Mouse (Mus musculus) hindbrain, postnatal 0 days (tissue): ENCODE data around the gene Lrrc58. TPM values are rescaled to one million over a fixed set of nuclear protein-coding genes. Genes with fewer than 3 reads are reported as not detected.

Experiments used
- ATAC-seq: fragments of 200-750 bp; cut with Nextera tagmentation; 2 replicates; pipeline ENCODE4 v1.8.0; 2017; ENCODE audit warnings: mild to moderate bottlenecking, moderate TSS enrichment, moderate library complexity
- DNase-seq: peaks from one replicate; pipeline ENCODE4 v3.0.0-alpha.2; 2015; ENCODE audit warnings: low spot score
- H3K27ac ChIP-seq: fragments of 300-500 bp; sonication (generic); 2 replicates; pipeline ENCODE4 v1.5.1; 2014; ENCODE audit warnings: mild to moderate bottlenecking
- H3K27me3 ChIP-seq: fragments of 300-500 bp; sonication (generic); 2 replicates; pipeline ENCODE4 v1.6.1; 2014; ENCODE audit warnings: low read length, mixed read lengths; ENCODE audit not compliant: insufficient read depth
- H3K36me3 ChIP-seq: fragments of 300-500 bp; sonication (generic); 2 replicates; pipeline ENCODE4 v1.6.1; 2014; ENCODE audit warnings: low read length, mixed read lengths; ENCODE audit not compliant: insufficient read depth
- H3K4me1 ChIP-seq: fragments of 300-500 bp; sonication (generic); 2 replicates; pipeline ENCODE4 v1.6.1; 2014; ENCODE audit warnings: antibody characterized with exemption, low read length, mixed read lengths; ENCODE audit not compliant: insufficient read depth
- H3K4me2 ChIP-seq: fragments of 300-500 bp; sonication (generic); 2 replicates; pipeline ENCODE4 v1.6.1; 2014; ENCODE audit warnings: low read depth, mild to moderate bottlenecking, low read length, moderate library complexity, mixed read lengths
- H3K4me3 ChIP-seq: fragments of 300-500 bp; sonication (generic); 2 replicates; pipeline ENCODE4 v1.5.1; 2014; ENCODE audit warnings: low read length
- H3K9ac ChIP-seq: fragments of 300-500 bp; sonication (generic); replicated peaks from 2 replicates; pipeline ENCODE4 v1.6.1; 2014; ENCODE audit warnings: mild to moderate bottlenecking, low read length, moderate library complexity, mixed read lengths
- H3K9me3 ChIP-seq: fragments of 300-500 bp; sonication (generic); 2 replicates; pipeline ENCODE4 v1.6.1; 2016; ENCODE audit warnings: low read length, mixed read lengths
- CTCF ChIP-seq: IDR thresholded peaks from 2 replicates; pipeline ENCODE4 v1.5.1; 2016; ENCODE audit warnings: antibody characterized with exemption, control low read depth, low read depth
- WGBS: fragments of 180-500 bp; shearing (Covaris S2); extraction: QIAGEN DNeasy Blood & Tissue Kit; methylation state at CpG from one replicate; pipeline ENCODE4 v1.1.7; 2014; 5-methylcytosine and 5-hydroxymethylcytosine counted together
- polyA plus RNA-seq: library from polyadenylated mRNA; unstranded; fragments of >200 nt; fragmentation: Nextera tagmentation; extraction: Ambion mirVana; gene quantifications from 2 replicates; pipeline ENCODE4 v1.2.1, GENCODE M21; 2015
- total RNA-seq: library from RNA; depleted of rRNA; stranded (reverse); fragments of >200 nt; gene quantifications from 2 replicates; pipeline ENCODE4 v1.2.3, GENCODE M21; 2014; rRNA removed

Gene Lrrc58
- total and polyA plus RNA-seq, 2 experiments from 2014 or later, result 48.2 to 91.1 TPM

- ATAC-seq (no peak), DNase-seq (no peak)
- no peaks in the 10 kb centered on the region for H3K36me3 ChIP-seq
- H3K27me3 ChIP-seq, result no peaks in the 10 kb centered on the region
- H3K9ac ChIP-seq, result no peak overlapping the region
- no peaks in the 10 kb centered on the region for H3K9me3 ChIP-seq
- no peak overlapping the region for H3K4me2 ChIP-seq
- H3K27ac ChIP-seq, result no peak overlapping the region
- no peaks in the 10 kb centered on the region for H3K4me1 ChIP-seq
- 64% methylated on average over 8 of the region's 8 CpGs for WGBS
- TF ChIP-seq CTCF, result no peak
- no peak overlapping the region for H3K4me3 ChIP-seq
Observed at GRCm38 (mm10) chr16:37937276-37937675, 69.1 kb downstream of the Lrrc58 start.

Other genes with a start within 250 kb of the Lrrc58 start
- gene Ndufb4, start 213.9 kb upstream of the Lrrc58 start, total RNA-seq, result 23.0 and 31.3 TPM in 2 replicates
- gene Ndufb4, start 213.9 kb upstream of the Lrrc58 start, polyA plus RNA-seq, result 99.2 and 100 TPM in 2 replicates
- gene Fstl1, start 91.5 kb upstream of the Lrrc58 start, total RNA-seq, result 53.1 and 53.5 TPM in 2 replicates
- gene Fstl1, start 91.5 kb upstream of the Lrrc58 start, polyA plus RNA-seq, result 71.5 and 71.8 TPM in 2 replicates
- not detected in 2 replicates for gene Gm36028, start 7.2 kb upstream of the Lrrc58 start, total RNA-seq
- 0.18 and 0.21 TPM in 2 replicates for gene Gm36028, start 7.2 kb upstream of the Lrrc58 start, polyA plus RNA-seq
- gene Gpr156, start 48.1 kb downstream of the Lrrc58 start, total RNA-seq, result 3.2 and 4.3 TPM in 2 replicates
- gene Gpr156, start 48.1 kb downstream of the Lrrc58 start, polyA plus RNA-seq, result 1.9 and 2.4 TPM in 2 replicates
- 112 and 129 TPM in 2 replicates for gene Gsk3b, start 220.6 kb downstream of the Lrrc58 start, total RNA-seq
- 142 and 149 TPM in 2 replicates for gene Gsk3b, start 220.6 kb downstream of the Lrrc58 start, polyA plus RNA-seq